In the genomic region with DNA sequence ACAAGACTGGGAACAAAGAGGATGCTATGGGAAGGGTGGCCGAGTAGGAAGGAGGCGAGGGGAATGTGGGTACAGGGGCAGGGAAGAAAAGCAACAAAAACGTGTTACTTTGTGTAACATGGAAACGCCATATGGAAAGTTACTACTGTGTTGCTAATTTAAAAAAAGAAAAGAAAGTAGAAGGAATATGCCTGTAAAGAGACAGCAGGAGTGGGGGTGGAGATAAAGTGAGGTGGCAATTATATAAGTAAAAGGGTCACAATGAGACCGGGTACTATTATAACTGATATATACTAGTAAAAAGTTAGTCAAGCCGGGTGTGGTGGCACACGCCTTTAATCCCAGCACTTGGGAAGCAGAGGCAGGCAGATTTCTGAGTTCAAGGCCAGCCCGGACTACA, we compare ENCODE assay signal across 16 mouse cellular contexts.
DNase-seq lines count a peak whose midpoint lies in the region; ATAC-seq lines count a peak whose summit lies in the region.
"Had no signal": no experiment of that assay in that cellular context is flagged by ENCODE, and none has a peak within 500 bp of the region (broad histone marks: within the 10 kb centered on the region; RNA-seq: fewer than 3 reads in every experiment).

No protein-coding gene starts in this region.

- ATAC-seq in frontal cortex, adult (ENCODE audit: low TSS enrichment): peak; percentile 14; the same call in 1 of the 2 replicates
- ATAC-seq: activated CD4-positive, CD25-positive, alpha-beta regulatory T cell, adult 4 months; CD4-positive, CD25-positive, alpha-beta regulatory T cell, adult 4 months had no signal

- no peak for DNase-seq in frontal cortex, postnatal 25 days (ENCODE audit: low spot score in 2 of 2)
- DNase-seq in brain, adult 2 months (ENCODE audit: low read depth, low spot score): peak; percentile 40
- DNase-seq in kidney, adult 9 months: no peak
- DNase-seq: adrenal gland, adult 2 months; adrenal gland, adult 8-10 months; adrenal gland, postnatal 10 days; adrenal gland, postnatal 14 days; adrenal gland, postnatal 25 days; adrenal gland, postnatal 36 days; B cell, adult 2 months; cerebellum, adult 11 months; cerebellum, adult 11-12 months; cerebellum, adult 18-20 months had no signal
